Mouse (Mus musculus): ENCODE results near the gene Ackr3.

DNA sequence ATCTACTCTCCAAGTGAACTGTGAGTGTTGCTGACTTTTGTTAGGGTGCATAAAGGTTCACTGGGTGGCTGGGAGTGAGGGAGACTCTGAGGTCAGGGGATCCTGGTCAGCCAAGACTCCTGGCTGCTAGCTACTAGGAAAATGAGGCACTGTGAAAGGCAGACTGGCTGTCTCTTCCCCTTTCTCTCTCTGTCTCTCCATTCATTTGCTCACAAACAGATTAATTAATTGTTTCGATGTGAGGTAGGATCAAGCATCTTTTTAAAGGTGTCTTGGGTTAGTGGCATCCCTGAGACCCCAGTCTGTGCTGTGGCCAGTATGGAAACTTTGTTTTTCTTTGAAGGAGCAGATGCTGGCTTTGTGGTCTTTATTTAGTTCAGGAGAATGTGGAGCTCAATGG is 1.0 kb downstream of the Ackr3 start:
- no peak for TF ChIP-seq CTCF (IDR thresholded peaks at IDR 0.05; ENCODE audit: borderline replicate concordance, insufficient read depth, low read length)
- no peak; the same call in 1 of the 2 replicates for TF ChIP-seq POLR2A (IDR thresholded peaks at IDR 0.05; ENCODE audit: low read depth, low read length)

All from embryonic fibroblast, embryonic 13.5 days (primary cell).